Mouse (Mus musculus) embryonic fibroblast, embryonic 13.5 days (primary cell): ENCODE measurements around the gene Drc7.

Experiments used
- CTCF ChIP-seq: IDR thresholded peaks from 2 replicates; pipeline ENCODE4 v1.5.1; 2011; ENCODE audit warnings: mild to moderate bottlenecking, control low read depth, low read length, moderate library complexity, borderline replicate concordance; ENCODE audit not compliant: insufficient read depth
- POLR2A ChIP-seq: IDR thresholded peaks from 2 replicates; pipeline ENCODE4 v1.6.1; 2011; ENCODE audit warnings: low read depth, mild to moderate bottlenecking, control low read depth, low read length, moderate library complexity

- no peak for TF ChIP-seq CTCF
- no peak for TF ChIP-seq POLR2A
Measured at GRCm38 (mm10) chr8:95084261-95084660, 29.4 kb downstream of the Drc7 start.
